Mouse (Mus musculus): ENCODE data around the gene Rffl.

DNA sequence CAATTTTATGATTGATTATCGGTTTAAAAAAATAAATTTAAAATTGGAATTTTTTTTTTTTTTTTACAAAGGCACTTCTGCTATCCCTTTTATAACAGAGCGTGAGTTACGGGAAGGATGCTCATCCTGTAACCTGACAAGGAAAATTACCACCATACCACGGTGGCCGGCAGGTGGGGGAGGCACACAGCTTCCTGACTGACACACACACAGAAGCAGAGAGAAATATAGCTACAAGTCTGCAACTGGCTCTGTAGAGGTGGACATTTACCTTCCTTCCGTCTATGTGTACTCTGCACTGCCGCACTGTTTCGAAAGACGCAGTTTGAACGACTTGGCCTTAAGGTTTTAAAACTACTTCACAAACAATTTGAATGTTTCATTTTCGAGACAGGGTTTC, 18.9 kb downstream of the Rffl start:
- TF ChIP-seq CTCF (IDR thresholded peaks at IDR 0.05; ENCODE audit: borderline replicate concordance, insufficient read depth, low read depth, low read length) (no peak), POLR2A (IDR thresholded peaks at IDR 0.05; ENCODE audit: borderline replicate concordance, insufficient read depth, low read length) (no peak)

Data from cerebellum, adult 2 months (tissue).